Mouse (Mus musculus) G1E (cell line): ENCODE measurements around the gene Abi3bp.

Experiments used
- CTCF ChIP-seq: IDR thresholded peaks from 2 replicates; pipeline ENCODE4 v1.5.1; 2012; ENCODE audit warnings: low read depth, low read length, inconsistent platforms, mixed read lengths
- GATA1 ChIP-seq: IDR thresholded peaks from 2 replicates; pipeline ENCODE4 v1.6.1; 2012; ENCODE audit warnings: borderline replicate concordance, low read length, inconsistent platforms, mixed read lengths

DNA sequence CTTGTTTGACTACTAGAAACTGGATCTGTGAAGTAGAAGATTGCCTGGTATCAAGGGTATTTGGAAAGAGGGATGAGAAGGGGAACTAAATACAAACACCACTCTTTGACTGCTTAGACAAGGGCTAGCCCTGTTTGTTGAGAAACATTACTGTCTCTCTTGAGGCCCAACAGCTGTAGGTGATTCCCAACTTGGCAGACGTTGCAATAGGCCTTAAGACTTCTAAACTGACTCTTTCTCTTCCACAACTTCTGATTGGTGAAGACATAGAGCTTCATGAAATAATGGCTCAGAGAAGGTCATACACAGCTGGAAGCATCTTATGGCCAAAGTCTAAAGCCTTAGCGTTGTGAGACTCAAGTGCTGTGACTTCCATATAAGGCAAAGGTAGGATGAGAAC, 26.2 kb upstream of the Abi3bp start:
- TF ChIP-seq CTCF (no peak), GATA1 (no peak)
